In genomic region chr6:48414886-48415285, GRCm38 (mm10) we compare ENCODE assay signal across 19 mouse cellular contexts. TPM values are rescaled to one million over a fixed set of nuclear protein-coding genes. Genes with fewer than 3 reads are reported as not detected.
"Had no signal": no experiment of that assay in that cellular context is flagged by ENCODE, and none has a peak within 500 bp of the region (broad histone marks: within the 10 kb centered on the region; RNA-seq: fewer than 3 reads in every experiment).

No protein-coding gene starts in this region.

- H3K4me2 ChIP-seq: lung, embryonic 15.5 days; midbrain, embryonic 11.5 days; midbrain, embryonic 13.5 days; midbrain, embryonic 15.5 days; neural tube, embryonic 12.5 days; stomach, embryonic 15.5 days had no signal

- ATAC-seq: lung, postnatal 0 days; midbrain, embryonic 13.5 days; midbrain, embryonic 15.5 days had no signal

- DNase-seq: lung, adult 2 months; lung, postnatal 14 days; lung, postnatal 36 days; right cerebral cortex, postnatal 14 days; thymus, adult 2 months; thymus, postnatal 25 days; thymus, postnatal 4 days had no signal

- H3K9me3 ChIP-seq: lung, embryonic 15.5 days; megakaryocyte, embryonic 14.5 days; midbrain, embryonic 13.5 days; midbrain, embryonic 15.5 days; neural tube, embryonic 12.5 days; stomach, embryonic 15.5 days had no signal

- H3K4me1 ChIP-seq: lung, embryonic 15.5 days; midbrain, embryonic 13.5 days; midbrain, embryonic 15.5 days; neural tube, embryonic 12.5 days; stomach, embryonic 15.5 days had no signal

- H3K4me3 ChIP-seq: lung, embryonic 15.5 days; megakaryocyte, embryonic 14.5 days; midbrain, embryonic 13.5 days; midbrain, embryonic 15.5 days; neural tube, embryonic 12.5 days; stomach, embryonic 15.5 days had no signal

- H3K27ac ChIP-seq: lung, embryonic 15.5 days; macrophage; midbrain, embryonic 13.5 days; midbrain, embryonic 15.5 days; neural tube, embryonic 12.5 days; stomach, embryonic 15.5 days; stomach, postnatal 0 days had no signal

- H3K9ac ChIP-seq: lung, embryonic 15.5 days; midbrain, embryonic 13.5 days; midbrain, embryonic 15.5 days; neural tube, embryonic 12.5 days; stomach, embryonic 15.5 days had no signal

- H3K27me3 ChIP-seq: lung, embryonic 15.5 days; midbrain, embryonic 13.5 days; midbrain, embryonic 15.5 days; neural tube, embryonic 12.5 days; stomach, embryonic 15.5 days had no signal

RNA-seq across cellular contexts. Expression of gene Sspo, which starts 33.1 kb away (rescaled TPM):
- total RNA-seq: megakaryocyte progenitor cell, adult 5-6 weeks; neutrophil, adult 5-6 weeks had no signal
- polyA plus RNA-seq: macrophage had no signal
